Mouse (Mus musculus): ENCODE results near the gene Sec14l1. TPM values are rescaled to one million over a fixed set of nuclear protein-coding genes. Genes with fewer than 3 reads are reported as not detected.

Gene Sec14l1
- 56.7 TPM for polyA plus RNA-seq (2014; fragmentation: Illumina TruSeq; extraction: RNeasy Lipid Tissue Mini Kit (QIAGEN cat#74804); ENCODE audit: low read depth, low replicate concordance)

DNA sequence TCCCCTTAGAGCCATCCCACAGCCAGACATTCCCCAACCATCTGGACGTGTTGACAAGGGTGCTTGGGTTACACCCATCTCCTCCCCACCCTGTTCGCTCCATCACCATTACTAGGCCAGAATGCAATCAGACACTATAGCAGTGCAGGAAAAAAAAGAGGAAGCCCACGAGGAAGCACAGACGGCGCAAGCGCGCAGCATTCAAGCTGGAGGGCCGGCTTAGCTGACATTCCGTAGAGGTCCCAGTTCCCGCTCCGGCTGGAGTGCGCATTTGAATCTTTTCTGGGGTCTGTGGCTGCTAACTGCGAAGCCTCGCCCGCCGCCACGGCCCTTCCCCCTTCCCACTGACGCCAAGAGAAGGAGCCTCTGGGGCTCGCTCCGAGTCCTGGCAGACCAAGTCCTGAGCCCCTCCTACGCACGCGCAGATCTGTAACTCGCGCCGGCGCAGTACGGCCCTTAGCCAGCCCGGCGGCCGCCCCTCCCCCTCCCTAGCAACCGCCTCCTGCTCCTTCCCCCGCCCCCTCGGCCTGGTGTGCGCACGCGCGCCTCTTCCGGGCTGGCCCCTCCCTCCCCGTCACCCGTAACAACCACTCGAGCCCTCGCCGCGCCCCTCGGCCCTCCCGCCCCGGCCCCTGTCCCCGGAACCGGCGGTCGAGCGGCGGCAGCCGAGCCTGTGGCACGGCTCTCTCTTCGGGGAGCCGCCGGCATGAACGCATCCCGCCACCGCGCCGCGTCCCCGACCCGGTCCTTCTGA lies at the start of gene Sec14l1:
Sec14l1 (plus strand) TSS at position 577 of the 754 bp plus-strand sequence.

DNA sequence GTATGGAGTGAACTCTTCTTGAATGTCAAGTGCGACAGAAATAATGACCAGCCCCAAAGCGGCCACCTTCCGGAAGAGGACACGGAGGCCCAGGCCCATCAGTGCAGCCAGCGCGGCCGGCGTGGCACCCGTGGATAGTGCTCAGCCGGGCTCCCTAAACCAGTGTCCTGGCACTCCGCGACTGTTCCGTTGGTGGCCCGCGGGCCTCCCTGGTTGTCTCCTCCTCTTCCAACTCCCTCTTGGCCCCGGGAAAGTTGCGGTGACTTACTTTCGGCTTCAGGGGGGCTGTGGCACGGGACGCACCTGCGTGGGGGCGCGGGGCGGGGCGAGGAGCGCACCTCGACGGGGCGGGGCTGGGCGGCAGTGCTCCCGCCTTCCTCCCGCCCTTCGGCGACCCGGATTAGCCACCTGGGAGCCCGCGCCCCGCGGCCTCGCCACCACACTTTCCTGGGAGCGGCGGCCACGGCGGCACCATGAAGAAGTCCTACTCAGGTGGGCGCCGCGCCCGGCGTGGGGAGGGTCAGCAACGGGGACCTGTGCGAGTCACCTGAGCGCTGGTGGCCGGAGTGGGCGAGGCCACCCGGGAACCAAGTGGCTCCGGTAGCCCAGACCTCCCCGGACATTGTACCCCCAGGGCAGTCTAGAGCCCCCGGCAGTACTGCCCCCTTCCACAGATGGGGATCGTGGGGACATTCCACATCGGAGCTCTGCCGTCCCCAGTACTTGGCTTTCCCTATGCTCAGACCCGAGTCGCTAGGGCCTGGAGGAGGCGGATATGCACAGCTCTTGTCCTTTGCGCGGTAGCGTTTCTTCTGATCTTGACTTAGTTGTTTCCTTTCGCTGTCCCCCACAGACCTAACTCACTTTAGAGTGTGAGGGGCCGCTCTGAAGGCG lies 84.6 kb downstream of the Sec14l1 start, which contains the start of gene Sept9:
Sept9 (plus strand) TSS at position 380 of the 894 bp plus-strand sequence.

Other genes with a start within 250 kb of the Sec14l1 start
- not detected for gene Mgat5b, start 196.3 kb upstream of the Sec14l1 start, polyA plus RNA-seq (2014; fragmentation: Illumina TruSeq; extraction: RNeasy Lipid Tissue Mini Kit (QIAGEN cat#74804); ENCODE audit: low read depth, low replicate concordance)
- gene Sept9, start 84.5 kb downstream of the Sec14l1 start, polyA plus RNA-seq (2014; fragmentation: Illumina TruSeq; extraction: RNeasy Lipid Tissue Mini Kit (QIAGEN cat#74804); ENCODE audit: low read depth, low replicate concordance): 53.0 TPM